Mouse (Mus musculus): Measurements from ENCODE around the gene Gpi1. TPM values are rescaled to one million over a fixed set of nuclear protein-coding genes. Genes with fewer than 3 reads are reported as not detected.

Gene Gpi1
- polyA plus RNA-seq, 1 experiment from 2014 or later, result 429 TPM

DNA sequence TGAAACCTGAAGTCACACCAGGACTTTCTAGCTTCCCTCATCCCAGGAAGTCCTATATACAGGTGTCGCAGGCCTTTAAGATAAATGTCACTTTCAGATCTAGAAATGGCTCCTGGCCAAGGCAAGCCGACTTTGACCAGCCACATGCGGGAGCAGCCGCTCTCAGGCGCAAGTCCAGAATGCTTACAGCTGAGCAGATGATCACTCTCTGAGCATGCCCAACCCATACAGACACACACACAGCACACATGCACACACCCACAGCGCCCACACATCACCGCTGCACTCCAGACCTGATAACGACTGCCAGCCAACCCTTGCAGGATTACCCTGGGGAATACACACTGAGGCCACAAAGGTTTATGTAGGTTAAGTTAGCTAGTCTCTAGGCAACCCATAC lies 4.0 kb downstream of the Gpi1 start:
- no peaks in the 10 kb centered on the region for H3K27me3 ChIP-seq (replicated peaks; ENCODE audit: control insufficient read depth, insufficient read depth, low read length)
- no peak overlapping the region for H3K27ac ChIP-seq (ENCODE audit: low read depth)
- WGBS, result 65% methylated on average over 8 of the region's 8 CpGs
- no peak overlapping the region for H3K9ac ChIP-seq (ENCODE audit: low read length)
- ATAC-seq (replicated peaks; ENCODE audit: low FRiP score, low TSS enrichment, low read depth) (no peak), DNase-seq (ENCODE audit: low spot score) (no peak)
- no peak overlapping the region for H3K4me3 ChIP-seq (ENCODE audit: low read depth, low read length)
- no peak overlapping the region for H3K4me2 ChIP-seq (ENCODE audit: low read length)
- peaks cover 27% of the 10 kb centered on the region; the same call in 1 of the 2 replicates for H3K4me1 ChIP-seq (replicated peaks; ENCODE audit: control insufficient read depth, insufficient read depth, low read length)
- peaks cover 68% of the 10 kb centered on the region for H3K36me3 ChIP-seq (ENCODE audit: control insufficient read depth, insufficient read depth, low read length)
- no peaks in the 10 kb centered on the region for H3K9me3 ChIP-seq (ENCODE audit: control insufficient read depth, low read length)

DNA sequence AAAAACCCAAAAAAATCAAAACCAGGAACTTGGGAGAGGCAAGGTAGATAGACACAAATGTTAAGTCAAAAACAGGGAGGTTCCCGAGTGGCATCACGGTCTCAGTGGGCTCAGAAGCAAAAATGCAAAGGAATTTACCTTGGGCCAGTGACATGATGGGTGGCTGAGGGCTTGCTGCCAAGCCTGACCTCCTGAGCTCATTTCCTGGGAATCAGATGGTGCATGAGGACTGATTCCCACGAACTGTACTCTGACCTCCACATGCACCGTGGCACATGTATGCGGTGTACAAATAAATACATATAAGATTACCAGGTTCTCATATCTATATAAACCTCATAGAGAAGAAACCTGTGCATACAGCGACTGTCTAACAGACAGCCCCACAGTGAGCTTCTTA lies 5.8 kb downstream of the Gpi1 start:
- no peak for ATAC-seq (replicated peaks; ENCODE audit: low FRiP score, low TSS enrichment, low read depth)
- H3K4me3 ChIP-seq (ENCODE audit: low read depth, low read length), result no peak overlapping the region
- no peak overlapping the region for H3K4me2 ChIP-seq (ENCODE audit: low read length)
- no peak overlapping the region for H3K27ac ChIP-seq (ENCODE audit: low read depth)
- H3K4me1 ChIP-seq (replicated peaks; ENCODE audit: control insufficient read depth, insufficient read depth, low read length), result peaks cover 22% of the 10 kb centered on the region; the same call in 1 of the 2 replicates
- H3K36me3 ChIP-seq (ENCODE audit: control insufficient read depth, insufficient read depth, low read length), result peaks cover 86% of the 10 kb centered on the region
- no peak overlapping the region for H3K9ac ChIP-seq (ENCODE audit: low read length)
- H3K9me3 ChIP-seq (ENCODE audit: control insufficient read depth, low read length), result no peaks in the 10 kb centered on the region
- DNase-seq (ENCODE audit: low spot score), result no peak
- H3K27me3 ChIP-seq (replicated peaks; ENCODE audit: control insufficient read depth, insufficient read depth, low read length), result no peaks in the 10 kb centered on the region
- 92% methylated on average over 6 of the region's 6 CpGs for WGBS

DNA sequence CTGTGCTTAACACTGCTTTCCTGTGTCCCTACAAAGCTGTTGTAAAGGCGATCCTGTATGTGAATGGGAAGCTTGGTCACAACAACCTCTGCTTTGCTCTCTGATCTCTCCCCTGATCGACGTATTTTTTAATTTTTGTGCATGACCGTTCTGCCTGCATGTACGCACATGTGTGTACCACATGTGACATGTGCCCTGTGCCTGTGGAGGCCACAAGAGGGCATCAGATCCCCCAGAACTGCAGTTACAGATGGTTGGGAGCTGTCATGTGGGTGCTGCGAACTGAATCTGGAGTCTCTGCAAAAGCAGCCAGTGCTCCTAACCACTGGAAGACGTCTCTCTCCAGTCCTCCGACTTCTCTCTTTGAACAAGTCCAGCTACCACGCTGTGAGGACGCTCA lies 7.8 kb downstream of the Gpi1 start:
- H3K27me3 ChIP-seq (replicated peaks; ENCODE audit: control insufficient read depth, insufficient read depth, low read length), result no peaks in the 10 kb centered on the region
- WGBS, result 95% methylated on average over 10 of the region's 10 CpGs
- H3K9me3 ChIP-seq (ENCODE audit: control insufficient read depth, low read length), result no peaks in the 10 kb centered on the region
- H3K36me3 ChIP-seq (ENCODE audit: control insufficient read depth, insufficient read depth, low read length), result peaks cover 99% of the 10 kb centered on the region
- peaks cover 4% of the 10 kb centered on the region; the same call in 1 of the 2 replicates for H3K4me1 ChIP-seq (replicated peaks; ENCODE audit: control insufficient read depth, insufficient read depth, low read length)
- DNase-seq (ENCODE audit: low spot score) (no peak), ATAC-seq (replicated peaks; ENCODE audit: low FRiP score, low TSS enrichment, low read depth) (no peak)
- no peak overlapping the region for H3K27ac ChIP-seq (ENCODE audit: low read depth)
- H3K9ac ChIP-seq (ENCODE audit: low read length), result no peak overlapping the region
- H3K4me2 ChIP-seq (ENCODE audit: low read length), result no peak overlapping the region
- H3K4me3 ChIP-seq (ENCODE audit: low read depth, low read length), result no peak overlapping the region

- Histone ChIP-seq H3K4me3 (ENCODE audit: low read depth, low read length) (no peak overlapping the region), H3K27me3 (replicated peaks; ENCODE audit: control insufficient read depth, insufficient read depth, low read length) (no peaks in the 10 kb centered on the region), H3K9me3 (ENCODE audit: control insufficient read depth, low read length) (no peaks in the 10 kb centered on the region), H3K27ac (ENCODE audit: low read depth) (no peak overlapping the region), H3K4me2 (ENCODE audit: low read length) (no peak overlapping the region), H3K4me1 (replicated peaks; ENCODE audit: control insufficient read depth, insufficient read depth, low read length) (peaks cover 4% of the 10 kb centered on the region; the same call in 1 of the 2 replicates), H3K36me3 (ENCODE audit: control insufficient read depth, insufficient read depth, low read length) (peaks cover 97% of the 10 kb centered on the region), H3K9ac (ENCODE audit: low read length) (no peak overlapping the region)
- ATAC-seq (replicated peaks; ENCODE audit: low FRiP score, low TSS enrichment, low read depth) (no peak), DNase-seq (ENCODE audit: low spot score) (no peak)
- 91% methylated on average over 9 of the region's 9 CpGs for WGBS
Measured at GRCm38 (mm10) chr7:34221594-34222250, 8.4 kb downstream of the Gpi1 start.

- 74% methylated on average over 1 of the region's 1 CpGs for WGBS
- Histone ChIP-seq H3K4me2 (ENCODE audit: low read length) (no peak overlapping the region), H3K27me3 (replicated peaks; ENCODE audit: control insufficient read depth, insufficient read depth, low read length) (no peaks in the 10 kb centered on the region), H3K27ac (ENCODE audit: low read depth) (no peak overlapping the region), H3K36me3 (ENCODE audit: control insufficient read depth, insufficient read depth, low read length) (peaks cover 97% of the 10 kb centered on the region), H3K9ac (ENCODE audit: low read length) (no peak overlapping the region), H3K9me3 (ENCODE audit: control insufficient read depth, low read length) (no peaks in the 10 kb centered on the region), H3K4me1 (replicated peaks; ENCODE audit: control insufficient read depth, insufficient read depth, low read length) (no peaks in the 10 kb centered on the region), H3K4me3 (ENCODE audit: low read depth, low read length) (no peak overlapping the region)
- DNase-seq (ENCODE audit: low spot score) (no peak), ATAC-seq (replicated peaks; ENCODE audit: low FRiP score, low TSS enrichment, low read depth) (no peak)
Measured at GRCm38 (mm10) chr7:34218496-34218895, 11.6 kb downstream of the Gpi1 start.

DNA sequence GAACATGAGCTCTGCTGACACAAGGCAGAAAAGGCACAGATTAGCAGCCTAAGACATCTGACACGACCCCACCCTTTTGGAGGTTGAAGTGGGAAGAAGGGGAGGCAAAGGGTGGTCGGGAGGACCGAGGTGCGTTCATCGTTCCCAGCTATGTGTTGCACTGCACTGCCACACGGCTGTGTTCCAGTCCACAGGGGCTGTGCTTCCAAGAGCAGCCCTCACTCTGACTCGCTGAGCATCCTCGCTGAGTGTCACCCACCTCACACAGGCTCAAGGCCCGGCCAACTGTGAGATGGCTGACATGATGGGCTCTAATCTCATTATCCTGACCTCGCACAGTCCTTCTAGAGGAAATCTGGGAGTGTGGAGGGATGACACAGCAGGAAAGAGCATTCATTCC lies 13.7 kb downstream of the Gpi1 start:
- H3K4me2 ChIP-seq (ENCODE audit: low read length), result no peak overlapping the region
- 92% methylated on average over 10 of the region's 10 CpGs for WGBS
- peaks cover 97% of the 10 kb centered on the region for H3K36me3 ChIP-seq (ENCODE audit: control insufficient read depth, insufficient read depth, low read length)
- ATAC-seq (replicated peaks; ENCODE audit: low FRiP score, low TSS enrichment, low read depth) (no peak), DNase-seq (ENCODE audit: low spot score) (no peak)
- H3K9ac ChIP-seq (ENCODE audit: low read length), result no peak overlapping the region
- no peaks in the 10 kb centered on the region for H3K27me3 ChIP-seq (replicated peaks; ENCODE audit: control insufficient read depth, insufficient read depth, low read length)
- H3K27ac ChIP-seq (ENCODE audit: low read depth), result no peak overlapping the region
- H3K4me3 ChIP-seq (ENCODE audit: low read depth, low read length), result no peak overlapping the region
- H3K4me1 ChIP-seq (replicated peaks; ENCODE audit: control insufficient read depth, insufficient read depth, low read length), result no peaks in the 10 kb centered on the region
- no peaks in the 10 kb centered on the region for H3K9me3 ChIP-seq (ENCODE audit: control insufficient read depth, low read length)

DNA sequence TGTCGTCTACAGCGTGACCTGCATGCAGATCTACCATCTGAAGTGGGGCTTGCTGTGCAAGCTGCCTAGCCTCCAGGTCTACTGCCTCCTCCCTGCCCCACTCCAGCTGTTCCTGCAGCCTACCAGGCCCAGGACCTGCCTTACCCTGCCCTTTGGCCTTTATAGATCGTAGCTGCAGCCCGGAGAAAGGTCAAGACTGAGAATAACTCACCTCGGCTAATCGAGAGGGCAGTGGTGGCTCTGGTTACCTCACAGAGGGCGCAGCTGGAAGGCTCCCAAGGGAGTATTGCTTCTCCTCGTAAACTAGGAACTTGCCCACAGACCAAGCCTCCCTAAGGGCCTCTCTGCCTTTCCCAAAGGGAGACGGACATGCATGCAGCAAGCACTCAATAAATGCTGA lies 14.7 kb downstream of the Gpi1 start:
- Histone ChIP-seq H3K27ac (ENCODE audit: low read depth) (no peak overlapping the region), H3K4me1 (replicated peaks; ENCODE audit: control insufficient read depth, insufficient read depth, low read length) (no peaks in the 10 kb centered on the region), H3K4me3 (ENCODE audit: low read depth, low read length) (no peak overlapping the region), H3K27me3 (replicated peaks; ENCODE audit: control insufficient read depth, insufficient read depth, low read length) (no peaks in the 10 kb centered on the region), H3K4me2 (ENCODE audit: low read length) (no peak overlapping the region), H3K9me3 (ENCODE audit: control insufficient read depth, low read length) (no peaks in the 10 kb centered on the region), H3K36me3 (ENCODE audit: control insufficient read depth, insufficient read depth, low read length) (peaks cover 98% of the 10 kb centered on the region), H3K9ac (ENCODE audit: low read length) (no peak overlapping the region)
- DNase-seq (ENCODE audit: low spot score), result no peak
- 89% methylated on average over 9 of the region's 9 CpGs for WGBS
- no peak for ATAC-seq (replicated peaks; ENCODE audit: low FRiP score, low TSS enrichment, low read depth)

- 92% methylated on average over 8 of the region's 8 CpGs for WGBS
- ATAC-seq (replicated peaks; ENCODE audit: low FRiP score, low TSS enrichment, low read depth) (no peak), DNase-seq (ENCODE audit: low spot score) (no peak)
- no peaks in the 10 kb centered on the region for H3K9me3 ChIP-seq (ENCODE audit: control insufficient read depth, low read length)
- no peaks in the 10 kb centered on the region for H3K4me1 ChIP-seq (replicated peaks; ENCODE audit: control insufficient read depth, insufficient read depth, low read length)
- no peak overlapping the region for H3K9ac ChIP-seq (ENCODE audit: low read length)
- H3K4me2 ChIP-seq (ENCODE audit: low read length), result no peak overlapping the region
- no peak overlapping the region for H3K4me3 ChIP-seq (ENCODE audit: low read depth, low read length)
- peaks cover 98% of the 10 kb centered on the region for H3K36me3 ChIP-seq (ENCODE audit: control insufficient read depth, insufficient read depth, low read length)
- no peaks in the 10 kb centered on the region for H3K27me3 ChIP-seq (replicated peaks; ENCODE audit: control insufficient read depth, insufficient read depth, low read length)
- H3K27ac ChIP-seq (ENCODE audit: low read depth), result no peak overlapping the region
Measured at GRCm38 (mm10) chr7:34214644-34215043, 15.5 kb downstream of the Gpi1 start.

GRCm38 (mm10) chr7:34213281-34213680 lies 16.9 kb downstream of the Gpi1 start:
- no peak for DNase-seq (ENCODE audit: low spot score)
- Histone ChIP-seq H3K9me3 (ENCODE audit: control insufficient read depth, low read length) (no peaks in the 10 kb centered on the region), H3K27ac (ENCODE audit: low read depth) (no peak overlapping the region), H3K27me3 (replicated peaks; ENCODE audit: control insufficient read depth, insufficient read depth, low read length) (no peaks in the 10 kb centered on the region), H3K4me1 (replicated peaks; ENCODE audit: control insufficient read depth, insufficient read depth, low read length) (no peaks in the 10 kb centered on the region), H3K4me2 (ENCODE audit: low read length) (no peak overlapping the region), H3K36me3 (ENCODE audit: control insufficient read depth, insufficient read depth, low read length) (peaks cover 98% of the 10 kb centered on the region), H3K4me3 (ENCODE audit: low read depth, low read length) (no peak overlapping the region), H3K9ac (ENCODE audit: low read length) (no peak overlapping the region)
- WGBS, result 88% methylated on average over 7 of the region's 7 CpGs
- ATAC-seq (replicated peaks; ENCODE audit: low FRiP score, low TSS enrichment, low read depth), result no peak

Data from intestine, embryonic 14.5 days (tissue).